Mouse (Mus musculus) CH12.LX (cell line): ENCODE measurements at regions not wholly inside any gene's neighbourhood (a gene's known extent, or its start where the extent isn't known, plus 50 kb on each side); places are given as distances from the start of the nearest gene placed in this dataset.

Source experiments
- DNase-seq: peaks from one replicate; pipeline ENCODE4 v3.0.0-alpha.2; 2013; ENCODE audit errors: extremely low read depth
- H3K27ac ChIP-seq: 2 replicates; pipeline ENCODE4 v1.5.1; 2012; ENCODE audit warnings: low read depth, mild to moderate bottlenecking, control low read depth, moderate library complexity; ENCODE audit not compliant: insufficient read depth
- H3K27me3 ChIP-seq: replicated peaks from 2 replicates; pipeline ENCODE3; 2012; ENCODE audit warnings: inconsistent platforms
- H3K36me3 ChIP-seq, 2 experiments: replicated peaks in 1 of 2; 2 replicates each; pipeline versions ENCODE3 to v1.6.1; 2012; ENCODE audit warnings: inconsistent platforms in 1 of 2, low read length in 1 of 2, mild to moderate bottlenecking in 1 of 2, mixed read lengths in 1 of 2, moderate library complexity in 1 of 2; ENCODE audit not compliant: control insufficient read depth in 1 of 2, insufficient read depth in 1 of 2
- H3K4me1 ChIP-seq, 2 experiments: 2 replicates each; pipeline ENCODE4 v1.6.1; 2012; ENCODE audit warnings: inconsistent platforms in 1 of 2, moderate library complexity in 1 of 2; ENCODE audit not compliant: insufficient read depth in 2 of 2, control insufficient read depth in 1 of 2
- H3K4me2 ChIP-seq: 2 replicates; pipeline ENCODE4 v1.6.1; 2012; ENCODE audit warnings: low read depth, mild to moderate bottlenecking, control low read depth; ENCODE audit not compliant: poor library complexity, insufficient read depth, severe bottlenecking
- H3K4me3 ChIP-seq, 3 experiments: fragments of 150-350 bp in 1 of 3; sonication (generic) in 1 of 3; replicated peaks in 1 of 3; 2 replicates each; pipeline versions ENCODE3 to v1.5.1; 2011 to 2012; ENCODE audit warnings: low read depth in 2 of 3, low read length in 2 of 3, mild to moderate bottlenecking in 2 of 3, moderate library complexity in 2 of 3, control low read depth in 1 of 3, improper control_type of control experiment in 1 of 3, inconsistent platforms in 1 of 3, mixed read lengths in 1 of 3; ENCODE audit not compliant: poor library complexity in 1 of 3
- H3K79me2 ChIP-seq: replicated peaks from 2 replicates; pipeline ENCODE4 v1.6.1; 2012; ENCODE audit warnings: mild to moderate bottlenecking, moderate library complexity; ENCODE audit not compliant: control insufficient read depth, poor library complexity, insufficient read depth, severe bottlenecking; ENCODE audit errors: extremely low read depth
- H3K9ac ChIP-seq: 2 replicates; pipeline ENCODE4 v1.6.1; 2012; ENCODE audit warnings: low read depth, mild to moderate bottlenecking, control low read depth, moderate library complexity; ENCODE audit not compliant: insufficient read depth
- H3K9me3 ChIP-seq: replicated peaks from 2 replicates; pipeline ENCODE3; 2012; ENCODE audit warnings: low read length, inconsistent platforms, mixed read lengths
- CHD1 ChIP-seq: IDR thresholded peaks from 2 replicates; pipeline ENCODE4 v1.6.1; 2012; ENCODE audit warnings: low read depth, low read length, improper control_type of control experiment, inconsistent platforms
- CHD2 ChIP-seq: IDR thresholded peaks from 2 replicates; pipeline ENCODE4 v1.6.1; 2011; ENCODE audit warnings: low read length, improper control_type of control experiment
- CTCF ChIP-seq, 2 experiments: IDR thresholded peaks in 1 of 2; conservative IDR thresholded peaks in 1 of 2; 2 replicates each; pipeline ENCODE4 v1.5.1; 2011 to 2012; ENCODE audit warnings: low read depth in 2 of 2, low read length in 2 of 2, improper control_type of control experiment in 1 of 2, inconsistent platforms in 1 of 2, mild to moderate bottlenecking in 1 of 2, moderate library complexity in 1 of 2
- E2F4 ChIP-seq: IDR thresholded peaks from 2 replicates; pipeline ENCODE4 v1.6.1; 2011; ENCODE audit warnings: low read depth, low read length, improper control_type of control experiment; ENCODE audit not compliant: insufficient replicate concordance
- ETS1 ChIP-seq: conservative IDR thresholded peaks from 2 replicates; pipeline ENCODE4 v1.6.1; 2012; ENCODE audit warnings: low read depth, mild to moderate bottlenecking, inconsistent platforms, low read length, improper control_type of control experiment, moderate library complexity
- JUN ChIP-seq: IDR thresholded peaks from 2 replicates; pipeline ENCODE4 v1.6.1; 2011; ENCODE audit warnings: low read depth, mild to moderate bottlenecking, low read length, improper control_type of control experiment, moderate library complexity; ENCODE audit not compliant: insufficient read depth
- KAT2A ChIP-seq: IDR thresholded peaks from 2 replicates; pipeline ENCODE4 v1.6.1; 2012; ENCODE audit warnings: low read length, improper control_type of control experiment, inconsistent platforms; ENCODE audit not compliant: insufficient replicate concordance
- MAFK ChIP-seq: IDR thresholded peaks from 2 replicates; pipeline ENCODE4 v1.6.1; 2011; ENCODE audit warnings: low read length, improper control_type of control experiment; ENCODE audit not compliant: insufficient replicate concordance
- MXI1 ChIP-seq: IDR thresholded peaks from 2 replicates; pipeline ENCODE4 v1.6.1; 2011; ENCODE audit warnings: mild to moderate bottlenecking, low read depth, low read length, improper control_type of control experiment
- NRF1 ChIP-seq: IDR thresholded peaks from 2 replicates; pipeline ENCODE4 v1.6.1; 2014; ENCODE audit warnings: low read depth, mild to moderate bottlenecking, inconsistent platforms, low read length, improper control_type of control experiment, moderate library complexity
- PAX5 ChIP-seq: IDR thresholded peaks from 2 replicates; pipeline ENCODE4 v1.6.1; 2012; ENCODE audit warnings: low read length, inconsistent platforms, mixed read lengths
- POLR2A ChIP-seq: IDR thresholded peaks from 2 replicates; pipeline ENCODE4 v1.6.1; 2011; ENCODE audit warnings: low read depth, mild to moderate bottlenecking, improper control_type of control experiment, low read length
- POLR2AphosphoS2 ChIP-seq: IDR thresholded peaks from 2 replicates; pipeline ENCODE4 v1.6.1; 2011; ENCODE audit warnings: low read depth, low read length, improper control_type of control experiment
- RAD21 ChIP-seq: IDR thresholded peaks from 2 replicates; pipeline ENCODE4 v1.6.1; 2011; ENCODE audit warnings: low read depth, mild to moderate bottlenecking, low read length, improper control_type of control experiment, moderate library complexity
- SIN3A ChIP-seq: IDR thresholded peaks from 2 replicates; pipeline ENCODE4 v1.6.1; 2012; ENCODE audit warnings: low read length, improper control_type of control experiment, inconsistent platforms
- TBP ChIP-seq: conservative IDR thresholded peaks from 2 replicates; pipeline ENCODE4 v1.6.1; 2011; ENCODE audit warnings: low read depth, low read length, improper control_type of control experiment
- ZC3H11A ChIP-seq: IDR thresholded peaks from 2 replicates; pipeline ENCODE4 v1.6.1; 2012; ENCODE audit warnings: low read depth, mild to moderate bottlenecking, inconsistent platforms, low read length, improper control_type of control experiment
- ZKSCAN1 ChIP-seq: IDR thresholded peaks from 2 replicates; pipeline ENCODE4 v1.6.1; 2012; ENCODE audit warnings: low read depth, inconsistent platforms, low read length, improper control_type of control experiment, borderline replicate concordance
- dilution Hi-C: fragments of 300-500 bp; cut with MboI; formaldehyde crosslinking; loops from 2 replicates; pipeline ENCODE4 v1.14.3; 2020; ENCODE audit warnings: low sequenced_read_pairs; ENCODE audit not compliant: extremely low pct_unique_long_range_greater_than_20kb, extremely low pct_ligation_motif_present
- in situ Hi-C: fragments of 300-500 bp; cut with MboI; formaldehyde crosslinking; loops from 3 replicates; pipeline ENCODE4 v1.14.3; 2019; ENCODE audit warnings: low sequenced_read_pairs, low pct_ligation_motif_present, low pct_unique_long_range_greater_than_20kb, mixed read lengths

DNA sequence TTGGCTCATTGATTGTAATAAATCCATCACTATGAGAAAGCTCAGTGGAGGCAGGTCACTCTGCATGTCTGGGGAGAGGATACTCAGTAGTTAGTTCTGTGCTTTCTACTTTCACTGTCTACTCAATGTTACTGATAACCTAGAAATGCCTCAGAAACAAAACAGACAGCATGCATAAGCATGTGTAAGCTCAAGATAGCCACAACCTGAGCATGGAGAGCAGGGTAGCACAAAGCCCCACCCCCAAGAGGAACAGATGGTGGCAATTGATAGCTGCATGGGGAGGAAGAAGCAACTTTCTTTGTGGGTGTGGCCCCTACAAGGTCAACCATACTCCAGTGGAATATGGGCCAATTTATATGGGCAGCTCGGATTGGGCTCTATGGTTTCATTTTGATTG lies 711.9 kb downstream of the Pdcd6ip start:
- H3K36me3 ChIP-seq = no peaks in the 10 kb centered on the region
- no peak for DNase-seq
- no peak overlapping the region for H3K4me3 ChIP-seq
- in situ Hi-C loops = no loop called here
- TF ChIP-seq ZC3H11A (no peak), JUN (no peak), ETS1 (no peak), POLR2AphosphoS2 (no peak), MAFK (no peak)
- H3K79me2 ChIP-seq = no peaks in the 10 kb centered on the region
- no peak overlapping the region for H3K4me2 ChIP-seq
- no peak overlapping the region for H3K27ac ChIP-seq
- peaks cover 33% of the 10 kb centered on the region for H3K9me3 ChIP-seq
- H3K9ac ChIP-seq = no peak overlapping the region
- no peaks in the 10 kb centered on the region for H3K27me3 ChIP-seq
- dilution Hi-C loops = no loop called here
- H3K4me1 ChIP-seq = no peaks in the 10 kb centered on the region

DNA sequence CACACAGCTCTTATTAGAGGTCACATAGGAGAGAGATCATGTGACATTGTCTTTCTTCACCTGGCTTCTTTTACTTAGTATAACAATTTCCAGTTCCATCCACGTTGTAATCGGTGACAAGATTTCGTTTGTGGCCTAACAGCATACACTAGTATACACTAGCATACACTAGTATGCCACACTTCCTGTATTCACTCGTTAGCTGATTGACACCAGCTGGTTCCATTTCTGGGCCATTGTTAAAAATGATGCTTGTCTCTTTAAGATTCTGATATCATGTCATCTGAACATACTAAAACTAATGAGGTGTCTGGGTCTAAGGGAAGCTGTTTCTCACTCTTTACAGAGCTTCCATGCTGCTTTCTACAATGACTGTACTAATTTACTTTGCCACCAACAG lies 713.3 kb downstream of the Pdcd6ip start:
- no peak for DNase-seq
- H3K4me3 ChIP-seq = no peak overlapping the region
- TF ChIP-seq ETS1 = no peak
- no peak for TF ChIP-seq CHD2
- no peak for TF ChIP-seq E2F4
- no peak for TF ChIP-seq NRF1
- TF ChIP-seq JUN = no peak
- no peak for TF ChIP-seq POLR2A
- TF ChIP-seq CHD1 = no peak
- no peaks in the 10 kb centered on the region for H3K4me1 ChIP-seq
- H3K9me3 ChIP-seq = peaks cover 39% of the 10 kb centered on the region
- in situ Hi-C loops = no loop called here
- no peak overlapping the region for H3K9ac ChIP-seq
- H3K27ac ChIP-seq = no peak overlapping the region
- no peaks in the 10 kb centered on the region for H3K79me2 ChIP-seq
- no peak overlapping the region for H3K4me2 ChIP-seq
- dilution Hi-C loops = no loop called here
- no peaks in the 10 kb centered on the region for H3K27me3 ChIP-seq
- no peaks in the 10 kb centered on the region for H3K36me3 ChIP-seq

DNA sequence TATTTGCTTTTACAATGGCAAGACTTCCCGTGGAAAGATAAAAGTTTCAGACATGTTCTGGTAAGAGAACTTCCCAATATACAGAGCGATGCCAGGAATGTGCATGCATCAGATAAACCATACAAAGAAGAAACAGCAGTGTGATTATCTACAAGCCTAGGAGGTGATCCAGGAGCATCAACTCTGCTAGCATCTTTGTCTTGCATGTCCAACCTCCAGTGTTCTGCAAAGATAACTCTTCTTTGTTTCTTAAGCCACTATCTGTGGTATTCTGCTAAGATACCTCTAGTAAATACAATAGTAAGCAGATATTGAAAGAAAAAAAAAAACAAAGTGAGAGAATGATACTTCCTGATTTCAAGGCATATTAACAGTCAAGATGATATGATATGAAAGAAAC lies 714.4 kb downstream of the Pdcd6ip start:
- no peak for TF ChIP-seq ZKSCAN1
- TF ChIP-seq SIN3A = no peak
- TF ChIP-seq MXI1 = no peak
- TF ChIP-seq KAT2A = no peak
- no peak for TF ChIP-seq RAD21
- TF ChIP-seq CTCF (conservative IDR thresholded peaks at IDR 0.05 in 1 of 2, IDR thresholded peaks at IDR 0.05 in 1 of 2; ENCODE audit: low read depth in 2 of 2, low read length in 2 of 2) = no peak
- TF ChIP-seq TBP = no peak
- no peak for TF ChIP-seq PAX5
- Histone ChIP-seq H3K9ac (no peak overlapping the region), H3K79me2 (no peaks in the 10 kb centered on the region), H3K27me3 (no peaks in the 10 kb centered on the region), H3K27ac (no peak overlapping the region), H3K4me3 (no peak overlapping the region), H3K36me3 (no peaks in the 10 kb centered on the region), H3K4me1 (no peaks in the 10 kb centered on the region), H3K9me3 (peaks cover 39% of the 10 kb centered on the region), H3K4me2 (no peak overlapping the region)
- dilution Hi-C loops (no loop called here), in situ Hi-C loops (no loop called here)
- DNase-seq = no peak
